Mouse (Mus musculus): ENCODE results near the gene Trim21. TPM values are rescaled to one million over a fixed set of nuclear protein-coding genes. Genes with fewer than 3 reads are reported as not detected.

Gene Trim21
- total RNA-seq, 2 experiments from 2014 or later, result 13.0 to 16.4 TPM

DNA sequence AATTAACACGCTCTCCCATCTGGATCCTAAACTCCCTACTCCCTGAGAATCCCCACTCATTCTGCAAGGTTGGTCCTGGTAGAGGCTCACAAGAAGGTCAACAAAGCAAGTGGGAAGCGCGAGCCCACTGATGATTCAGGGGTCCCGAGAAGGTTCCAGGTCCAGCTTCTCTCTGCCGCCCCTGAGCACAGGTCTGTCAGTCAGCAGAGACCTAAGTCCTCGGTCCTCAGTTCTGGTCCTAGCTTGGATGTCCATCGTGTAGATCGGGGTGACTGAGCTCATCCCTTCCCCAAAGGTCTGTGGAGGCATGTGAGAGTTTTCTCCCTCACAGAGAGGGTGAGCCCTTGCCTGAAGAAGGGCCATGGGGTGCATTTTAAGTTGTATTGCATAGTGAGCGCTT, 57.2 kb downstream of the Trim21 start:
- DNase-seq, result no peak

Other genes starting within 250 kb of the Trim21 start
- gene Rrm1, start 123.8 kb downstream of the Trim21 start, total RNA-seq (2021), result 10 to 100 TPM; 19.2 to 21.4 TPM
- not detected for gene Olfr543, start 83.8 kb downstream of the Trim21 start, total RNA-seq (2021)
- gene Olfr544, start 77.2 kb downstream of the Trim21 start, total RNA-seq (2021), result not detected
- gene Olfr545, start 65.9 kb downstream of the Trim21 start, total RNA-seq (2021), result not detected
- gene Olfr547, start 30.7 kb downstream of the Trim21 start, total RNA-seq (2021), result not detected
- gene Olfr548-ps1, start 24.6 kb downstream of the Trim21 start, total RNA-seq (2021), result not detected
- gene Olfr549, start 15.6 kb downstream of the Trim21 start, total RNA-seq (2021), result not detected
- not detected for gene Olfr550, start 6.0 kb upstream of the Trim21 start, total RNA-seq (2021)
- gene Olfr551, start 26.4 kb upstream of the Trim21 start, total RNA-seq (2021), result not detected
- gene Olfr552, start 32.3 kb upstream of the Trim21 start, total RNA-seq (2021), result under 1 TPM in 1 of 2 experiments, not detected in 1; 0.07 TPM
- not detected for gene Olfr553, start 52.7 kb upstream of the Trim21 start, total RNA-seq (2021)
- not detected for gene Olfr554, start 72.9 kb upstream of the Trim21 start, total RNA-seq (2021)
- not detected for gene Olfr555, start 93.3 kb upstream of the Trim21 start, total RNA-seq (2021)
- gene Olfr556, start 99.4 kb upstream of the Trim21 start, total RNA-seq (2021), result not detected
- gene Trim68, start 121.8 kb upstream of the Trim21 start, total RNA-seq (2021), result 1 to 10 TPM; 8.2 to 9.8 TPM
- not detected for gene Olfr557, start 130.4 kb upstream of the Trim21 start, total RNA-seq (2021)
- under 1 TPM; 0.33 TPM for gene Olfr558, start 136.7 kb upstream of the Trim21 start, total RNA-seq (2021)
- not detected for gene Olfr33, start 153.6 kb upstream of the Trim21 start, total RNA-seq (2021)
- gene Olfr559, start 162.0 kb upstream of the Trim21 start, total RNA-seq (2021), result not detected
- not detected for gene Olfr560, start 193.9 kb upstream of the Trim21 start, total RNA-seq (2021)
- under 1 TPM; 0.20 to 0.26 TPM for gene Olfr78, start 194.0 kb upstream of the Trim21 start, total RNA-seq (2021)
- gene Olfr561, start 205.7 kb upstream of the Trim21 start, total RNA-seq (2021), result not detected
- gene Olfr564, start 238.0 kb upstream of the Trim21 start, total RNA-seq (2021), result not detected